Mouse (Mus musculus): ENCODE measurements around the gene Skiv2l. TPM values are rescaled to one million over a fixed set of nuclear protein-coding genes. Genes with fewer than 3 reads are reported as not detected.
"Not testable (repeated sequence)": the region's sequence is repeated elsewhere in the genome, so short reads cannot be mapped to it uniquely, and the experiment has no call there.

Skiv2l gene
- total RNA-seq, 4 experiments from 2014 or later = 21.8 to 29.1 (median 25.8) TPM

GRCm38 (mm10) chr17:34874321-34874720 is 24.3 kb upstream of the Skiv2l start:
- no peak for DNase-seq (ENCODE audit: low spot score)

GRCm38 (mm10) chr17:34865981-34866380 is 16.0 kb upstream of the Skiv2l start:
- no peak for DNase-seq (ENCODE audit: low spot score)

- no peak for DNase-seq (ENCODE audit: low spot score)
Observed at GRCm38 (mm10) chr17:34862416-34863081, 12.5 kb upstream of the Skiv2l start, which contains the start of gene Cfb. Cfb (minus strand) TSS chr17:34862518.

GRCm38 (mm10) chr17:34861704-34862415 is 11.8 kb upstream of the Skiv2l start:
- no peak for DNase-seq (ENCODE audit: low spot score)

GRCm38 (mm10) chr17:34860514-34860913 is 10.5 kb upstream of the Skiv2l start:
- DNase-seq (ENCODE audit: low spot score) = no peak

GRCm38 (mm10) chr17:34858670-34859069 is 8.7 kb upstream of the Skiv2l start:
- DNase-seq (ENCODE audit: low spot score) = no peak

- peak; percentile 26 for DNase-seq (ENCODE audit: low spot score)
Observed at GRCm38 (mm10) chr17:34855825-34856224, 5.8 kb upstream of the Skiv2l start.

GRCm38 (mm10) chr17:34854761-34855160 is 4.8 kb upstream of the Skiv2l start:
- no peak for DNase-seq (ENCODE audit: low spot score)

GRCm38 (mm10) chr17:34853511-34853910 is 3.5 kb upstream of the Skiv2l start:
- no peak for DNase-seq (ENCODE audit: low spot score)

- DNase-seq (ENCODE audit: low spot score) = no peak
Observed at GRCm38 (mm10) chr17:34850517-34851125, 611 bp upstream of the Skiv2l start.

- no peak for DNase-seq (ENCODE audit: low spot score)
Observed at GRCm38 (mm10) chr17:34847615-34848014, 2.4 kb downstream of the Skiv2l start.

GRCm38 (mm10) chr17:34847192-34847591 is 2.8 kb downstream of the Skiv2l start:
- no peak for DNase-seq (ENCODE audit: low spot score)

- DNase-seq (ENCODE audit: low spot score) = no peak
Observed at GRCm38 (mm10) chr17:34844884-34845283, 5.1 kb downstream of the Skiv2l start.

GRCm38 (mm10) chr17:34840736-34841307 is 9.2 kb downstream of the Skiv2l start:
- DNase-seq (ENCODE audit: low spot score) = no peak

- DNase-seq (ENCODE audit: low spot score) = no peak
Observed at GRCm38 (mm10) chr17:34838785-34839184, 11.2 kb downstream of the Skiv2l start.

GRCm38 (mm10) chr17:34837464-34838324 is 12.3 kb downstream of the Skiv2l start:
- no peak for DNase-seq (ENCODE audit: low spot score)

GRCm38 (mm10) chr17:34836856-34837221 is 13.2 kb downstream of the Skiv2l start, which contains the start of the genes Stk19 and Dxo:
Stk19 (minus strand) TSS chr17:34836945.
Dxo (plus strand) TSS chr17:34837019.
- peak; percentile 97 for DNase-seq (ENCODE audit: low spot score)

GRCm38 (mm10) chr17:34836155-34836855 is 13.7 kb downstream of the Skiv2l start:
- DNase-seq (ENCODE audit: low spot score) = no peak

GRCm38 (mm10) chr17:34830776-34831175 is 19.2 kb downstream of the Skiv2l start:
- DNase-seq (ENCODE audit: low spot score) = not testable (repeated sequence)

GRCm38 (mm10) chr17:34814818-34815370 is 35.1 kb downstream of the Skiv2l start:
- no peak for DNase-seq (ENCODE audit: low spot score)
